Mouse (Mus musculus): ENCODE data around the gene Abhd17b.
A peak's percentile ranks its signal among the peaks of the same experiment; 100 is the strongest.
"Not testable (repeated sequence)": the region's sequence is repeated elsewhere in the genome, so short reads cannot be mapped to it uniquely, and the experiment has no call there.

Gene Abhd17b

DNA sequence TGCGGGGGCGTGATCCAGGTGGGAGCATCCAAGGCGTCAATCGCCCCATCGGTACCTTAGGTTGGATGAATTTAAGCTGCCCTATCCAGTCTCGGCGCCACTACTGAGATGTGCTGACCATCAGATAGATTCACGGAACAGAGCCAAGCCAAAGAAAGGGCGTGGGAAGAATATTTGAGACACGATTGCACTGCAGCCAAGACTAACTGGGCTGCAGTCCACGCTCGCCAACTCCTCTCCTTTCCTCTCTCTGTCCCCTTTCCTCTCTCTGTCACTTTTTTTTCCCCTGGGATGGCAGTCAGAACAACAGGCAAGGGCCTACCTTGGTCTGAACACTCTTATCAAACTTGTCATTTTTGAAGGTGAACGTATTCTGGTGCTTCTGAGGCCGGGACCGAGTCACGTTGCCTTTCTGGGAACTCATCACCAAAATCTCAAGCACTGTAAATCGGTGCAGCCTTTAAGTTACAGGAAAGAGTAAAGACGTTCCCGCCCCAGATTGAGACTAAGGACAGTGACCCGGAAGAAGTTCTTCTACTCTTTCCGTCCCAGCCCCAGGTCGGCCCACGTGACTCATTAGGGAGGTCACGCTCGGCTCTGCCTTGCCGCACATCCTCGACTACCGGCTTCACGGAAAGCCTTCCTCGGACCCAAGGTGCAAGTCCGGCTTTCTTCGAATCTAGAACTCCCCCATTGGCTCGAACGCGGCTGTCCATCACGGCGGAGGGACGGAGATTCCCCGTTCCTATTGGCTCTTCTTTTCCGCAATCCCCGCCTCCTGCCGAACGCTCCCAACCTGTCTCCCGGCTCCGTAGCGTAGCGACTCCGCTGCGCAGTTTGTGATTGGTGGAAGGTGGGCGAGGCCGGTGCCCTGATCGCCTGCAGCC is 457 bp upstream of the Abhd17b start, which contains the start of gene 1110059E24Rik:
Gene 1110059E24Rik (minus strand): TSS at position 692 of the 887 bp plus-strand sequence.
- DNase-seq (ENCODE audit: low spot score): peak; percentile 97

DNA sequence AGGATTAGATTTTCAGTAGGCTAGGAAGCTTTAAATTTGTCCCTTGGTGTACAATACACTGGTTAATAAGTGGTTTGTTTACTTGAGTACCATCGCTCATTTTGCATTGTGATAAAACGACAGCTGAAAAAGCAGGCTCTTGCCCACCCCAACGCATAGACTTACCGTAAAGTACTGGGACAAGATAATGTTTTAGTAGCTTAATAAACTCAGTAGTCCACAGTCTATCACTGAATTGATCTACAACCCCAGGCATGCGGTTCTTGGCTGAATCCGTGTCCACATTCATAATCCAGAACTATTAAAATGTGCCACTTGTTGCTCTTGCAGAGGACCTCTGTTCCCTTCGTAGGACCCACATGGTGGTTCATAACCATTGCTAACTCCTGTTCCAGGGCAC is 1.8 kb downstream of the Abhd17b start:
- no peak for DNase-seq (ENCODE audit: low spot score)

DNA sequence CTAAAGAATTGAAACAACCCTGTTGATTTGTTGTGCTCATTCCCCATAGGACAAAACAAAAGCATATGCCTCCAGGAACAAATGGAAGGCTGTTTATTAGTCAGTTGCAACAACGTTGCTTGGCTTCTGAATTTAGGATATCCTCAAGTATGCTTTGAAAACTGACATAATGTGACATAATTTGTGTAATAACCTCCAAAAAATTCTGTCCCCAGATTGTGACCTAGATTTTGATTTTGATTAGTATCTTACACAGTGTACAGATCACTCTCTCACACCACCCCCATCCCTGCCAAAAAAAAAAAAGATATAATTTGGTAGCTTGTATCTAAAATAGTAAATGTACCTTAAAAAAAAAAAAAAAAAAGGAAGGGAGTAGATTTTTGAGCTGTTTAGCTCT is 7.7 kb downstream of the Abhd17b start:
- DNase-seq (ENCODE audit: low spot score): no peak

DNA sequence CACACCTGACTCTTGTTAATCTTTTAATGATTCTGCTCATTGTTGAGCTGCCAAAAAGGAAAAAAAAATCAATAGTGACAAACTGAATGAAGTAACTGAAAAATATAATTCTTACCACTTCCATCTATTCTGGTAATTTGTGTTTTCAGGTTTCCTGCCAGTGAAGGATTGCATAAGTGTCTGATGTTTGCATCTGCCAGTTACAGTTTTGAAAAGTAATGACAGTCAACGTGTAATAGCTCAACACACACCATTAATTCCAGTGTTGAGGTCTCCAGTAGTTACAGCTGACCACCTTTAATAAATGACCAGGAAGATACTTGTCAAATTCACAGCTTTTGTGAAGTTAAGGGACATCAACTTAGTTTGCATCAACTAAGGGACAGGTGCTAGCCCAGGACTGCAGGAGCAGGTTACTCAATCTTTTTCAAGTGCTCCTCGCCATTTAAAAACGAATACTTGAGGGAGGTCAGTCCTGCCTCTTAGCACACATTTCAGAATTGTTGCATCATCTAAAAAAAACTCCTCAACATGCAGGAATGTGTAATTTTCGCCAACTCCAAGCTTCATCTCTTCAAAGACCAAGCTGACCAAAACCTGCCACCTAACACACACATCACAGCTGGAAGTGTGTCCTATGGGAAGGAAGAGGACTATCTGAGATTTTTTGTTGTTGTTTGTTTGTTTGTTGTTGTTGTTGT is 10.9 kb downstream of the Abhd17b start:
- no peak for DNase-seq (ENCODE audit: low spot score)

DNA sequence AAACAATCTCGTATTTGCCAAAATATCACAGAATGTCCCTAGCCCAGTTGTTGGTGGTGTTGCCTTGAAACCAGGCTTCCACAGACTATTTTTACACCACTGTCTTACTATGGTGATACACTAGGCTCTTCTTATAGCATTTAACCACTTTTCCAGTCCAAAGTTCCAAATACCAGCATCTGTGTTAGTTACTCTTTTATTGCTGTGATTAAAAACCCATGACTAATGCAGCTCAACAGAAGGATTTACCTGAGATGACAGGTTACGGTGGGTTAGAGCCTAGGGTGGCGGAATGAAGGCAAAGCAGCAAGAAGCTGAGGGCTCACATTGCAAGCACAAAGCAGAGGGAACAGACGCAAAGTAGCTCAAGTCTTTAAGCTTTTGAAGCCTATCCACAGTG is 16.7 kb downstream of the Abhd17b start:
- DNase-seq (ENCODE audit: low spot score): no peak

DNA sequence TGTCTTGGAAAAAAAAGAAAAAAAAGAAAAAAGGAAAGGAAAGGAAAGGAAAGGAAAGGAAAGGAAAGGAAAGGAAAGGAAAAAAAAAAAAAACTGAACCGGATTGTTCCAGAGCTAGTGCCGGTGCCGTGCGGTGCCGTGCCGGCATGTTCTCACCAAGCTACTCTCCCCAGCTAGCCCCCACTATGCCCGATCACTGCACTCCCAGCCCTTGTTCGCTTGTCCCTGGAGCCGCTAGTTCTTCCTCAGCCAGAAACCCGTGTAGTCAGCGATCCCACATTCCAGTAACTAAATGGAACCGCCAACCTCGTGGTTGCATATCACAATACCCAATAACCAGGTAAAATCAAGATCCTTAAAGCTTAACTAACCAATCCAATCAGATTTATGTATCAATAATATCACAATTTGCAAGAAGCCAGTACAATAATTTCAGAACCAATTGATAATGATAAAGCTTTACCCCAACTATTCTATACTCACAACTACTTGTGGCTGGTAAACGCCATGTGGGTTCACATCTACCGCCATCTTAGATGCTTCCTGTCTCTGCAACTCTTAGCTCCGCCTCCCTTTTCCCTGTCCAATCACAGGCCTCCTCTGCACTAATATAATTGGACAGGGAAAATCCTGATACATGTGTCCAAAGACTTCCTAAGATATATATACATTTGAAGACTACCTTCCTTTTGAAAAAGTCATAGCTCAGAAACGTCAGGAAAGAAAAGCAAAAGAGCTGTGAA is 21.5 kb downstream of the Abhd17b start:
- DNase-seq (ENCODE audit: low spot score): no peak

DNA sequence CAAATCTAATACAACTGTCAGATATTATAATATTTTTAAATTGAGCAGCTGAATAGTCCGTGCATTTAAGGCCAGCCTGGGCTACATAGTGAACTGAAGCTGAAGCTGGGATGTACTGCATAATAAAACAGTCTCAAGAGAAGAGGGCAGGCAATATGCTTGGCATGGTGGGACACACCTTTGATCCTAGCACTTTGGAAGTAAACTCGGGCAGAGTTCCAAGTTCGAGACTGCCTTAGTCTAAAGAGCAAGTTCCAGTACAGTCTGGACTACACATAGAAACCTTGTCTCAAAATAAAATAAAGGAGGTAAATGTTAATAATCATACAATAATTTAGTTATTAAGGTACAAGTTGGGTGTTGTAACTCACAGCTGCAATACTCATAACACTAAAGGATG is 27.1 kb downstream of the Abhd17b start:
- DNase-seq (ENCODE audit: low spot score): no peak

DNA sequence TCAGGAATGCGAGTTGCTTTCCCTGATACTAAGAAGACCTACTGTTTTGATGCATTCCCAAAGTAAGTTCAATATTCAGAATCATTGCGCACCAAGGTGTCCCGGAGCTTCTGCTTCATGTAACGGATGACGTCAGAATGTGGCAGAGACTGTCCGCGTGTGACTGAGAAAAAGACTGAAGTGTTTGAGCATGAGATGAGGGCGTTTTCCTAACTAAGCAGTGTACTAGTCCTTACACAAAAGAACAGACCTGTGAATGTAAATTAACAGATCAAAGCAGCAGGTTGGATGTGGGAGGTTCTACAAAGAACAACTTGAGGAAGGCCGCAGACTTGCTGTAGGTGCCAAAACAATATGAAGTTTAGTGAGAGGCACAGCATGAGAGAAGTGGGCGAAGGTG is 28.0 kb downstream of the Abhd17b start:
- DNase-seq (ENCODE audit: low spot score): no peak

DNA sequence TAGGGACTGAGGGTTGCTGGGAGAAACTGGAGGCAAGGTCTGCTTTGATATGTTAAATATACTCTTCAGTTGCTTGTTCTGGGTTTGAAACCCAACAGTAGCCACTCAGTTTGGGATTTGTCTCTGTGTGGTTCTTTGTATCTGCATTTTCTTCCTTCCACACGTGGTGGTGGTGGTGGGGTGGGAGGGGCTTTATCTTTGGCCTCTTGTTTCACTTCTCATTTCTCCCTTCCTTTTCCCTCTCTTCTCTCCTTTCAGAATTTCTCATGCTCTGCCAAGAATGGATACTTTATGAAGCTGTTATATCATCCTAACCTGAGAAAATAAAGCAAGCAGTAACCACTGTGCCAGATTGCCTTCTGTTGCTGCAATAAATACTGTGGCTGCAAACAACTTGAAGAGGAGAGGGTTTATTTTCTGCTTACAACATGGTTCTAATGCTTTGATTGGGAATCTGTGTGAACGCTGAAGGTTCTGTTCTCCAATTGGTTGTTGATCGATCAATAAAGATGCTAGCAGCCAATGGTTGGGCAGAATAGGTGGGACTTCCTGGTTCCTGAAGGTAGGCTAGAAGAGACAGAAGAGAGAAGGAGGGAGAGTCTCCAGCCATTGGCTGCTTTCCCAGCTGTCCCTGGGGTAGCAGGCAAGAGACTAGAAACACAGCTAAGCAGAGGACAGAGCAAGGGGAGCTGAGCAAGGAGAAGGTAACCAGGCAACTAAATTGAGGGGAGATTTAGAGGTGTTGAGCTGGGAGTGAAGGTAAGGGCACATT is 60.5 kb downstream of the Abhd17b start:
- DNase-seq (ENCODE audit: low spot score): no peak

DNA sequence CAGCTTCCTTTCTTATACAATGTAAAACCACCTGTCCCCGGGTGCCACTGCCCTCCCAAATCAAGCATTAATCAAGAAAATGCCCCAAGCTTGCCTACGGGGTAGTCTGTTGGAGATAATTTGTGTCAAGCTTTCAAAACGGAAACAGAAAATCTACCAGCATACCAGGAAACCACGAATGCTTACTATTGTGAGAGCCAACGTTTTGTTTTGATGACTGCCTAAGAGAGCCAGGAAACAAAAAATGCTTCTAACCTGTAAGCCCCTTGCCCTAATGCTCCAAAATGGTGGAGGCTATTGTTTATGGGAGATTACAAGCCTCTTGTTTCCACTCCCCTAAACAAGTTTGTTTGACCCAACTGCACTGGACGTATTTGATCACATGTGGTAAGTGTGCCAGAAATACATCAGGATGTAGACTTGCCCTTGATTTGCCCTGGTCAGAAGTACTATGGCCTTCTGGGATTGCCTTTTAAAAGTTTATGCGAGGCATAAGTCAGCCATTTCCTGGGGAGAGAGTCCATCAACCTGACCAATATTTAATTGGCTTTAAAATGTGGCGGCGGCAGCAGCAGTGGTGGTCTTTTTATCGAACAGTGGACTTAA is 61.4 kb downstream of the Abhd17b start:
- DNase-seq (ENCODE audit: low spot score): no peak

DNA sequence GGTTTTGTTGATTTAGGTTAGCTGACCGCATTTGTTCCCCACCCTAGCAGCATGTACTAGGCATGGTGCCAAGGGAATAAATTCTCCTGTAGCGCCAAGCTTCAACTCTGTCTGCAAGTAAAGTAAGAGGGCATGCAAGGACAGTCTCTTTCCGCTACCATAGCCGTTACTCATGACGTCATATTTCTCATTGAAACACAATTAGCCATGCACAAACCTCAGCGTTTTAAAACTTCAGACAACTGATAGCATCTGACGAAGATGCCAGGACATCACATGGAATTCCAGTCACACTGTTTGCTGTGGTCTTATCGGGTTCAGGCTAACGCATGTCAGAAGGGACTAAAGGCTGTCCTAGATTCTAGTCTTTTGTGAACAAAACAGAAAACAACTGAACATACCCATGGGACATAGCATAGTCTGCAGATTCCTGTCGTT is 62.0 kb downstream of the Abhd17b start:
- DNase-seq (ENCODE audit: low spot score): no peak

DNA sequence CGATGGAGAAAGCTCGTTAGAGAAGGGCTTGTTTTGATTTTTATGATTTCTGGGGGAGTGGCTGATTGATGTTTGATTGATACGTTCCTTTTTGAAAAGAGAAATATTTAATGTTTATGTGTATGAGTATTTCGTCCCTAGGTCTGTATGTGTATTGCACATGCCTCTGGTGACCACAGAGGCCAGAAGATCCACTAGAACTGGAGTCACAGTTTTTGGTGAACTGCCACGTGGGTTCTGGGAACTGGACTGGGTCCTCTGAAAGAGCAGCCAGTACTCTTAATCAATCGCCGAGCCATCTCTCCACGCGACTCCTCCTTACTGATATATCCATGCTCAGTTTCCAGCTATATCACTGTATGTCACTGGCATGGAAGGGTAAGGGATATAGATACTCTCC is 62.5 kb downstream of the Abhd17b start:
- DNase-seq (ENCODE audit: low spot score): no peak

DNA sequence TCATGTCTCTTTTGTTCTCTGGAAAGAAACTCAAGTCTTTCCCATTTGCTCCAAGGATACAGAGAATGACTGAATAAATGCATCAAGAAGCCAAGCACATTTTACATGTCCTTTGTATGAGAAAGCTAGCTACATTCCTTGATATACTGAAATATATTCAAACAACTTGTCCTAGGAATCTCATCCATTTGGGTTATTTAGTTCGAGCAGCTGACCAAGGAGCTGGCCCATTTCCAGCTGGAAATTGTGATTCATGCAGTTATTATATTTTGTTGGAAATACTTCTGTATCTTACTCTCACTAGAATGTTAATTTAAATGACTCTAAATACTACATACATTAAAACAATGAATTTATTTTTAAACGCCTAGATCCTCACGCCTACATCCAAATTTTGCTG is 63.5 kb downstream of the Abhd17b start:
- DNase-seq (ENCODE audit: low spot score): no peak

DNA sequence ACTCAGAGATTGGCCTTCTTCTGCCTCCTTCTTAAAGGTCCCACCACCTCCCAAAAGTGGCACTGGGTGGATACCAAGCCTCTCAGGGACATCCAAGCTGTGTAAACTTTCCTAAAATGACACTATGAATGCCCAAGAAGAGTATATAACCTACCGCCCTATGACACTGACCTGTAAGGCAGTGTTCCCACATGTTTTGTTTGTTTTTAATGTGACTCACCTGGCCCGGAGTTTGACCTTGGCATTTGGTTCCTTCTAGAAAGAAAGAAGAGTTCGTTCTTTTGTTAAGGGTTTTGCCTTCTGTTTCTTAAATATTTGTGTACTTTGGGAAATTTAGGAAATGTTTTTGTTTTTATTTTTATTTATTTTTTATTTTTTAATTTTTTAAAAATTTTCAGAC is 66.2 kb downstream of the Abhd17b start:
- no peak for DNase-seq (ENCODE audit: low spot score)

DNA sequence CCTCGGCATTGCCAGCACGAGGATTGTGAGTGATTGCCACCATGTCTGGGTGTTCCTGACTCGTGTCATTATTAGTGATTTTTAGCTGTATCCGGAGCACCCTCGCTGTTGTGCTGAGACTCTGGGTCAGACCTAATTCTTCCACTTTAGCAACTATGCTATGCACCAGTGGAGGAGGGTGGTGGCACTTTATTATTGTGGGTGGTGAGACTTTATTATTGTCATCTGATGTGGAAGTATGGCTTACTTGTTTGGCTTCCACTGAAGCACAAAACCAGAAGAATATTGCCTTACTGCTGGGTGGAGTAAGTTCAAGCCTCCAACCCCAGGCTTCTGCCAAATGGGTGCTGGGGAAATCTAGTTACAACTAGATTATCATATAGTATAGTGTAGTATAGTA is 68.0 kb downstream of the Abhd17b start:
- no peak for DNase-seq (ENCODE audit: low spot score)

DNA sequence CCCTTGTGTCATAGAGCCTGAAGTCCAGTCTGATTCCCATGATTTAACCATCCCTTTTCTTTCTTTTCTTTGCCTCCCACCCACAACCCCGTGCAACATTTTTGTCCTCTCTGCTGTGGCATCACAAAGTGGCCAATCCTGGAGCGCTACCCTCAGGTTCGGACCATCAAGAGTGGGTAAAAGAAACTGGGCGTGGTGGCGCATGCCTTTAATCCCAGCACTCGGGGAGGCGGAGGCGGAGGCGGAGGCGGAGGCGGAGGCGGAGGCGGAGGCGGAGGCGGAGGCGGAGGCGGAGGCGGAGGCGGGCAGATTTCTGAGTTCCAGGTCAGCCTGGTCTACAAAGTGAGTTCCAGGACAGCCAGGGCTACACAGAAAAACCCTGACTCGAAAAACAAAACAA is 70.3 kb downstream of the Abhd17b start:
- DNase-seq (ENCODE audit: low spot score): not testable (repeated sequence)

DNA sequence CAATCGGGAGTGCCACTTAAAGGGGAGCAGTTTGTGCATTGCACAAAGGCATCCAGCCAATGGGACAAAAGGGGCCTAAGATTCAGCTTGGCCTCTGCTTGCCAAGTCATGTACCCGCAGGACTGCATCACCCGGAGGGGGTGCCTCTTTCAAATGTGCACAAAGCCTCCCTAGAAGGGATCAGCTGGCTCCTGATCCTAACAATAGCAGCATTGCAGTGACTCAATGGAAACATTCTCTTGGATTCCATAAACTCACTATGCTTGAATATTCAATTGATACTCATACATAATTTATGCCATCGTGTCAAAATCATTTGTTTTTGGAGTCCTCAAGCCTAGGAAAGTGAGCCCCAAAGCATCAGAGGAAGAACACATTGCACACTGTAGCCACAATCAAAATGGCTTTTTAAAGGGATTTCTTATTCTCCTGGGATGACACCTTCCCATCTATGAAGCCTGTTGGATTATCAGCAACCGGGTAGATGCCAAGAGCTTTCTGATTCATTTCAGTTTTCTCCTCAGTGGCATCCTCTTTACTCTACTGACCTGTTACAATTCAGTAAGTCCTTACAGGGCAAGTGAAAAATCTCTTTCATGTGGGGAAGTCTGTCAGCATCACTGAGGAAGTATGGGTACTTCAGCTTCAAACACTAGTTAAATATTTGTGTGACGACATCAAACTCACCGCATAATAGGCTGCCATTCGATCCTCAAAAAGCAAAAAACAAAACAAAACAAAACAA is 71.1 kb downstream of the Abhd17b start:
- DNase-seq (ENCODE audit: low spot score): no peak

DNA sequence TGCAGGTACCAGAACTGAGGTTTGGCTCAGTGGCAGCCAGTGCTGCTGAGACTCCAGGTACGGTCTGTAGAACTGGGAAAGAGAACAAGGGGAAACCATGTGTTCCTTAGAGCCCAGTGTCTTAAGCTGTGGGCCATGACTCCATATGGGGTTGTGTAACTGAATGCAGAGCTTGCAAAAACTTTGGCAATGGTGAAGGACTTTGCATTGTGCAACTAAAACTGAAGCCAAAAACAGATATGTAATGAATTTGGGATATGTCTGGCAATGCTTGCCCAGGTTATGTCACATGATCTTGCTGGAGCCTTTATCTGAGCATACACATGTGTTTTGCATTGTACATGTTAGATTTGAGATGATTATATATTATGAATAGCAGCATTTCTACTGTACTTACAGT is 72.2 kb downstream of the Abhd17b start:
- DNase-seq (ENCODE audit: low spot score): no peak

DNA sequence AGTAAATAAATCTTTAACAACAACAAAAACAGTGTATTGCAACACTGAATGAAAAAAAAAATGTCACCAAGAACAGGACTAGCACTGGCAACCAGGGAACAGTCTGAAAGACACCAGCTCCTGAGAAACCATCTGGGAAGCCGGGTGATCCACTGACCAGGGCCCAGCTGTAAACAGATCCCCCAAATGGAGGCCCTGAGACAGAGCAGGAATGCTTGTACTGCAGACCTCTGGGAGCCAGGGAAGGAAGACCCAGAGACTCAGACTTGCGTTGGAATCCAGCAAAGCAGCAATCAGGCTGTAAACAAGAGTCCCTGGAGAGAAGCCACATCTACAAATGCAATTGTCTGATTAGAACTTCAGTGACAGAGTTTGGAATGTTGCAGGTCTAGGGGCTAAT is 74.1 kb downstream of the Abhd17b start:
- DNase-seq (ENCODE audit: low spot score): no peak

DNA sequence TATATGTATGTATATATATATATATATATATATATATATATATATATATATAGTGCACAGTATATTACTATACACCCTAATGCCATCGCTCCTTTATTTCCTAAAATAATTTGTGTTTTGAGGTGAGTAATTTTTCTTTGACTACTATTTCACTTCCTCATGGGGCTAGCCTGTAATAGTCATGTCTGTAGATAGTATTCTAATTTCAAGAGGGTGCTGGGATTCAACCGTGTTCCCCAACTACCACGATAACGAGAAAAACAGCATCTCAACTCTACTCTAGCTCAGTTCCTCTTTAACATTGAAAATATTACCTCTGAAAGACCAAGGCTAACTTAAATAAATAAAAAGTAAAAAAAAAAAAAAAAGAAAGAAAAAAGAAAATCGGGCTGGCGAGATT is 75.4 kb downstream of the Abhd17b start:
- DNase-seq (ENCODE audit: low spot score): no peak

DNA sequence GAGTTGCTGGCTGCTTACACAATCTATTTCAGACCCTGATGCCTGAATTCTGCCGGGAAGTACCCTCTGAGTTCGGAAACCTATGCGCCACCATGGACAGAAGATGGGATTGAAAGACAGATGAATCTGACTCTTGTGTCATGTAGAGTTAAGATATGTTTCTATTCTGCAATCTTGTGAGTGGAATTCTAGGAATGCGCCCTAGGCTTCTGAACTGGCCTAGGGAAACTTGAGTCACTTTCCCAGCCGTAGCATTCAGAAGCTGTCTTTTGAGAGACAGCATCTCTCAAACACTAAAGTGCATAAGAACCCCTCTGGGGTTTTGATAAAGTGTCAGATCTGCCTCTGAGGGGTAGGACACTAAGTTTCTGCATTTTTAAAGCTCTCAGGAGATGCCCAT is 78.9 kb downstream of the Abhd17b start:
- DNase-seq (ENCODE audit: low spot score): no peak

All from embryo, embryonic 10 days (tissue).